Mouse (Mus musculus) spleen, postnatal 4 days (tissue): ENCODE measurements around the gene Tle6.

ENCODE experiments used
- DNase-seq, 2 experiments: peaks; one replicate each; pipeline ENCODE4 v3.0.0; 2022; ENCODE audit warnings: low spot score in 2 of 2

Gene Tle6

GRCm38 (mm10) chr10:81541803-81542202, 59.1 kb downstream of the Tle6 start:
- DNase-seq = no peak

GRCm38 (mm10) chr10:81541363-81541762, 59.5 kb downstream of the Tle6 start:
- no peak for DNase-seq
